In the genomic region with DNA sequence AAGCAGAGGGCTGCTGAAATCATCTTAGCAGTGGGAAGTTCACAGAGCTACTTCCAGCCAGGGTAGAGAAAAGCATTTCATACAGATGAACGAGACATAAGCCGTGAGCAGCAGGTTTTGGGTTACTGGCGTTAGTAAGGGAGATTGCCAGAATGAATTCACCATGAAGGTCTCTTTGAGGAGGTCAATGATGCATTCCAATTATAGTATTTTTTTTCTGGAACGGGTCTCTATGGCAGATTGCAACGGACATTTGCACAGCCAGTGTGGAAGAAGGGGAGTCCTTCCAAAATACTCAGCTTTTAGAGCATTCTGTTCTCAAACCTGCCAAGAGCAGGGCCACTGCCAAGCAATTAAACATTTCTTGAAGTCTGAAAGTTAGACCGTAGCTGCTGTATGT, we compare ENCODE assay signal across 12 mouse cellular contexts.
A peak's percentile ranks its signal among the peaks of the same experiment; 100 is the strongest.
DNase-seq lines count a peak whose midpoint lies in the region; ATAC-seq and TF ChIP-seq lines count a peak whose summit lies in the region.
"Had no signal": no experiment of that assay in that cellular context is flagged by ENCODE, and none has a peak within 500 bp of the region (broad histone marks: within the 10 kb centered on the region; RNA-seq: fewer than 3 reads in every experiment).

No protein-coding gene starts in this region.

- no peaks in the 10 kb centered on the region for H3K36me3 ChIP-seq in forebrain, embryonic 14.5 days (ENCODE audit: control insufficient read depth, insufficient read depth, low read length)
- H3K36me3 ChIP-seq in forebrain, embryonic 11.5 days (ENCODE audit: control insufficient read depth, insufficient read depth, low read length) = no peaks in the 10 kb centered on the region
- no peaks in the 10 kb centered on the region for H3K36me3 ChIP-seq in forebrain, postnatal 0 days (ENCODE audit: insufficient read depth)
- H3K36me3 ChIP-seq: embryonic facial prominence, embryonic 13.5 days; heart, embryonic 13.5 days had no signal

- peak; percentile 85; the same call in 1 of the 2 replicates for ATAC-seq in forebrain, embryonic 14.5 days
- ATAC-seq in forebrain, embryonic 11.5 days (replicated peaks; ENCODE audit: low FRiP score) = no peak
- peak; percentile 81; the same call in 1 of the 2 replicates for ATAC-seq in cerebellum, adult (ENCODE audit: insufficient number of reproducible peaks, low FRiP score, low TSS enrichment)
- peak; percentile 92 for ATAC-seq in forebrain, postnatal 0 days
- ATAC-seq: liver, postnatal 0 days had no signal

- no peak overlapping the region for H3K9ac ChIP-seq in forebrain, embryonic 14.5 days (ENCODE audit: low read length)
- no peak overlapping the region for H3K9ac ChIP-seq in forebrain, embryonic 11.5 days (ENCODE audit: low read length)
- no peak overlapping the region for H3K9ac ChIP-seq in forebrain, postnatal 0 days
- H3K9ac ChIP-seq: embryonic facial prominence, embryonic 13.5 days; heart, embryonic 13.5 days; liver, postnatal 0 days had no signal

- intact Hi-C loops in left cerebral cortex, postnatal 25 days (cut with DNase I) = no loop called here
- intact Hi-C loops in heart, postnatal 36 days (cut with DNase I) = no loop called here

- H3K27ac ChIP-seq in forebrain, embryonic 14.5 days (ENCODE audit: low read depth, low read length) = no peak overlapping the region
- no peak overlapping the region for H3K27ac ChIP-seq in forebrain, embryonic 11.5 days (ENCODE audit: low read depth, low read length)
- peak overlapping the region; percentile 59 for H3K27ac ChIP-seq in forebrain, postnatal 0 days (ENCODE audit: low read depth, low read length)
- H3K27ac ChIP-seq: embryonic facial prominence, embryonic 13.5 days; heart, embryonic 13.5 days had no signal

- no peaks in the 10 kb centered on the region for H3K4me1 ChIP-seq in forebrain, embryonic 14.5 days (ENCODE audit: control insufficient read depth, insufficient read depth, low read length)
- H3K4me1 ChIP-seq in forebrain, embryonic 11.5 days (replicated peaks; ENCODE audit: control insufficient read depth, insufficient read depth, low read length) = no peaks in the 10 kb centered on the region
- peaks cover 6% of the 10 kb centered on the region; the same call in 1 of the 2 replicates for H3K4me1 ChIP-seq in forebrain, postnatal 0 days (ENCODE audit: insufficient read depth)
- H3K4me1 ChIP-seq: embryonic facial prominence, embryonic 13.5 days; heart, embryonic 13.5 days had no signal

- TF ChIP-seq CTCF in forebrain, postnatal 0 days (IDR thresholded peaks at IDR 0.05; ENCODE audit: low read depth) = no peak

- H3K4me2 ChIP-seq in forebrain, embryonic 14.5 days (ENCODE audit: low read length) = no peak overlapping the region
- no peak overlapping the region for H3K4me2 ChIP-seq in forebrain, embryonic 11.5 days (ENCODE audit: low read depth, low read length, severe bottlenecking)
- H3K4me2 ChIP-seq in forebrain, postnatal 0 days (ENCODE audit: low read depth) = no peak overlapping the region
- H3K4me2 ChIP-seq: embryonic facial prominence, embryonic 13.5 days; heart, embryonic 13.5 days had no signal

- H3K27me3 ChIP-seq in forebrain, embryonic 14.5 days (replicated peaks; ENCODE audit: control insufficient read depth, insufficient read depth, low read length) = no peaks in the 10 kb centered on the region
- H3K27me3 ChIP-seq in forebrain, embryonic 11.5 days (ENCODE audit: control insufficient read depth, insufficient read depth, low read length) = no peaks in the 10 kb centered on the region
- no peaks in the 10 kb centered on the region for H3K27me3 ChIP-seq in forebrain, postnatal 0 days (ENCODE audit: insufficient read depth, low read length)
- H3K27me3 ChIP-seq: embryonic facial prominence, embryonic 13.5 days; heart, embryonic 13.5 days had no signal

- no peak overlapping the region for H3K4me3 ChIP-seq in forebrain, embryonic 14.5 days (ENCODE audit: low read depth, low read length)
- no peak overlapping the region for H3K4me3 ChIP-seq in forebrain, embryonic 11.5 days (ENCODE audit: low read depth, low read length)
- H3K4me3 ChIP-seq in forebrain, postnatal 0 days (ENCODE audit: low read depth, low read length) = no peak overlapping the region
- H3K4me3 ChIP-seq: embryonic facial prominence, embryonic 13.5 days; heart, embryonic 13.5 days had no signal

- peak; percentile 84 for DNase-seq in forebrain, embryonic 14.5 days (ENCODE audit: low spot score)
- DNase-seq in forebrain, embryonic 11.5 days (ENCODE audit: low spot score) = no peak
- DNase-seq in forebrain, postnatal 0 days = peak; percentile 89
- DNase-seq in left cerebral cortex, postnatal 25 days (ENCODE audit: low spot score in 2 of 2) = peak; percentile 8 to 26
- DNase-seq in spleen, postnatal 10 days (ENCODE audit: low spot score in 2 of 2) = no peak
- no peak for DNase-seq in retina, embryonic 14.5 days (ENCODE audit: low spot score)
- no peak for DNase-seq in heart, postnatal 36 days
- DNase-seq: kidney, postnatal 36 days; liver, postnatal 0 days had no signal

- no peaks in the 10 kb centered on the region for H3K9me3 ChIP-seq in forebrain, embryonic 14.5 days (replicated peaks; ENCODE audit: control insufficient read depth, low read length)
- no peaks in the 10 kb centered on the region for H3K9me3 ChIP-seq in forebrain, embryonic 11.5 days (ENCODE audit: control insufficient read depth, low read length)
- H3K9me3 ChIP-seq in forebrain, postnatal 0 days (ENCODE audit: low read length) = no peaks in the 10 kb centered on the region
- H3K9me3 ChIP-seq: embryonic facial prominence, embryonic 13.5 days; heart, embryonic 13.5 days had no signal

- 58% methylated on average over 6 of the region's 6 CpGs for WGBS in forebrain, embryonic 14.5 days
- WGBS in forebrain, embryonic 11.5 days = 75% methylated on average over 6 of the region's 6 CpGs
- WGBS in forebrain, postnatal 0 days = 34% methylated on average over 6 of the region's 6 CpGs

Comparison
In these comparisons a context has a peak if more than half of its experiments do, and no peak if none do; other contexts are left out.
1. DNase-seq: peak in forebrain, embryonic 14.5 days (single experiment), forebrain, postnatal 0 days (single experiment) and left cerebral cortex, postnatal 25 days (2 of 2); none in forebrain, embryonic 11.5 days (single experiment), spleen, postnatal 10 days (0 of 2), retina, embryonic 14.5 days (single experiment) and heart, postnatal 36 days (0 of 2).